Mouse (Mus musculus) embryonic stem cell, embryonic (primary cell): ENCODE data around the gene Mgp.

ENCODE experiments used
- CTCF ChIA-PET, 4 experiments: fragments of 300-600 bp in 2 of 4; fragments of 350-600 bp in 2 of 4; sonication (Branson Sonifier 250); formaldehyde crosslinking; loops; one replicate each; lab custom pipeline; 2022; ENCODE audit warnings: inconsistent platforms in 2 of 4; lab: Charles Lee
- POLR2A ChIA-PET, 4 experiments: fragments of 300-600 bp in 2 of 4; fragments of 350-600 bp in 2 of 4; sonication (Branson Sonifier 250); formaldehyde crosslinking; loops; one replicate each; lab custom pipeline; 2022; ENCODE audit warnings: antibody characterized with exemption in 4 of 4, inconsistent platforms in 1 of 4; lab: Charles Lee

Gene Mgp

DNA sequence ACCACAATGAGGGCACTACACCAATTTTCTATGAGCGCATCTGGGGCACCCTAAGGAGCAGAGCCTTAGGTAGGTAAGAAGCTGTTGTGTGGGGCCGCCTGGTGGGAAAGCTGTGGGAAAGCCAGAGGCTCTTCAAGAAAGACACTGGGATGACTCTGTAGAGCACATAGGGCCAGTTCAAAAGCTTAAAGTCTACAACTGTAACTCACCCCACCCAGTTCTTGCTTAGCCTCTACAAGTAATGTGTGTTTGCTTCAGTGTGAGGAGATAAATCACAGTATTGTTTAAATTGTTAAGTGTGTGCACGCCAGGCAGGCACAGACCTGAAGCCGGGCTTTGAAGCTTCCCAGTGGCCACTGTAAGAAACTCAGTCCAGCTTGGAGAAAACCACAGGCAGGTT is 9.5 kb downstream of the Mgp start:
- ChIA-PET POLR2A (interaction anchor here in 2 of 4 experiments (0.7 to 1.6 kb wide), 3 partner anchors 62 to 100 kb away, joined by 3 to 7 read pairs (median 5); partner anchors contain the start of gene Hist4h4 (in 1 of the 2)), CTCF (interaction anchor here in 1 of 4 experiments (0.7 to 1.3 kb wide), 2 partner anchors 19 to 41 kb away, joined by 3 read pairs; no protein-coding TSS in a partner anchor)

GRCm38 (mm10) chr6:136865360-136865759 is 10.3 kb downstream of the Mgp start:
- ChIA-PET CTCF (interaction anchor here in 2 of 4 experiments (0.7 to 1.3 kb wide), 3 partner anchors 18 to 115 kb away, joined by 3 read pairs; no protein-coding TSS in a partner anchor), POLR2A (interaction anchor here in 1 of 4 experiments (1.6 kb wide), 1 partner anchor 61 kb away, joined by 5 read pairs; the partner anchor contains the start of gene Hist4h4)

GRCm38 (mm10) chr6:136861020-136861419 is 14.6 kb downstream of the Mgp start:
- POLR2A ChIA-PET, result interaction anchor here in 2 of 4 experiments (0.5 to 1.4 kb wide), 3 partner anchors 33 to 119 kb away, joined by 3 to 7 read pairs (median 3); partner anchors contain the start of genes Hist4h4 (in 1 of the 2) and Wbp11 (in 1 of the 2)
- CTCF ChIA-PET, result interaction anchor here (0.5 to 3.7 kb wide), 24 partner anchors 11 to 898 kb away, joined by 3 to 16 read pairs (median 4); no protein-coding TSS in a partner anchor

DNA sequence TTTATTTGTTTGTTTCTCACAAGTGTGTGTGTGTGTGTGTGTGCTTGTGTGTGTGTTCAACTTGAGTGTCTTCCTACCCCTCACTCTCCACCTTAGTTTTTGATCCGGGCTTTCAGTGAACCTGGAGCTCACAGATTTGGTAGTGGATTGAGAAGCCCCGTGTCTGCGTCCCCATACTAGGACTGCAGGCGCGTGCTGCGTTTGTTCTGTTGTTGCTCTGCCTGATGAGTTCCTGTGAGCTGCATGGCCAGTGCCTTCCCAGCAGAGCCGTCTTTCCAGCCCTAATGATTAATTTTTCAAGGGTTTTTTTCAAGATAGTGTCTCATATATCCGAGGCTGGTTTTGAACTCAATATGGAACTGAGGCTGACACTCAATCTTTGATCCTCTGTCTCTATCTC is 17.2 kb downstream of the Mgp start:
- CTCF ChIA-PET, result interaction anchor here in 3 of 4 experiments (0.5 to 3.1 kb wide), 5 partner anchors 11 to 142 kb away, joined by 3 to 17 read pairs (median 5); no protein-coding TSS in a partner anchor
- POLR2A ChIA-PET, result interaction anchor here in 3 of 4 experiments (0.6 to 4.8 kb wide), 5 partner anchors 18 to 54 kb away, joined by 3 to 33 read pairs (median 3); partner anchors contain the start of gene Hist4h4 (in 3 of the 3)

- CTCF ChIA-PET, result interaction anchor here in 2 of 4 experiments (1.1 to 3.1 kb wide), 4 partner anchors 10 to 122 kb away, joined by 3 to 17 read pairs (median 10); no protein-coding TSS in a partner anchor
- POLR2A ChIA-PET, result interaction anchor here in 3 of 4 experiments (0.6 to 4.8 kb wide), 5 partner anchors 18 to 54 kb away, joined by 3 to 33 read pairs (median 3); partner anchors contain the start of gene Hist4h4 (in 3 of the 3)
Observed at GRCm38 (mm10) chr6:136857873-136858260, 17.8 kb downstream of the Mgp start.

GRCm38 (mm10) chr6:136857186-136857872 is 18.3 kb downstream of the Mgp start, which contains the start of gene Art4:
Art4 (minus strand) TSS chr6:136857733.
- ChIA-PET POLR2A (interaction anchor here in 3 of 4 experiments (0.7 to 4.8 kb wide), 8 partner anchors 18 to 100 kb away, joined by 3 to 33 read pairs (median 4); partner anchors contain the start of genes Hist4h4 (in 3 of the 3), BC049715 (in 1 of the 3) and Wbp11 (in 1 of the 3)), CTCF (interaction anchor here in 2 of 4 experiments (1.1 to 3.1 kb wide), 4 partner anchors 10 to 123 kb away, joined by 3 to 17 read pairs (median 10); no protein-coding TSS in a partner anchor)

DNA sequence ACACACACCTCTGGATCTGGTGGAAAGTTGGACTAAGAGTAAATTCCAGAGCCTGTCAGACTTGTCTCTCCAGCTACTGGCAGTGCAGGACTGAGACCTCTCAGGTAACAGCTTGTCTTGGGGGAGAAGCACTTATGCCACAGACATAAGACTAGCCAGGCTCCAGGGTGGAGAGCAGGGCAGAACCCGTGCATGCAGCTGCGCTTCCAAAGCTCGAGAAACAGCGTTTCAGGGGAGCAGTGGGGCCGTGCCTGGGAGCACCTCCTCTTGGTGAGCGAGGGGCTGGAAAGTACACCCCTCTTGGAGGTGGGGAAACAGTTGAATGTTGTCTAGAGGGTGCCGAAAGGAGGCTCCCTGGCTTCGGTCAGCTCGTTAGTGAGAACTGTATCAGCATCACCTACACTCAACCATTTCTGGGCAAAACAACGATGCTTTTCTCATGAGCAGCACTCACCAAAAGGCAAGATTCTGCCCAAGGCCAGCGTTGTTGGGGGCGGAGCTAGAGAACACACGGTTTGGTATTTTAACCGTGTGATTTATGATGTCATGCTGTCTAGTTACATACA is 19.5 kb downstream of the Mgp start:
- ChIA-PET CTCF (interaction anchor here in 3 of 4 experiments (0.7 to 3.1 kb wide), 4 partner anchors 8 to 9 kb away, joined by 4 to 17 read pairs (median 10); no protein-coding TSS in a partner anchor), POLR2A (interaction anchor here in 3 of 4 experiments (0.6 to 4.8 kb wide), 9 partner anchors 9 to 314 kb away, joined by 3 to 33 read pairs (median 5); partner anchors contain the start of genes Hist4h4 (in 3 of the 3), Wbp11 (in 2 of the 3), BC049715 (in 1 of the 3) and Rerg (in 1 of the 3))

DNA sequence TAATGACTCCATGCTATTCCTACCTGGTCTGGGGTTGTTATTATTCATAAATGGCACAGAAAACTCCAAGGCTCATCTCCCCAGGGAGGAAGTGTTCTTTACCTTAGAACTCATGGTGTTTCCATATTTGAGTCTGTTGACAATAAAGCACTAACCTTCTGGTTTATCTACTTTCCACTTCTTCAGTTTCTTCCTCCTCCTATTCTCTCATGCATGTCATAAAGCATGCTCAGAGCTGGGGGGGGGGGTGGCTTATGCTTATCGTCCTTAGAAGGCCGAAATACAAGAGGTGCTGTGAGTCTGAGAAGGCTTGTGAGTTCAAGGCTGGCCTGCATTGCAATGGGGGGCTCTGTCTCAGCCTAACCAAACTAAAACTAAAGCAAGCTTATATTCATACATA is 20.4 kb downstream of the Mgp start:
- POLR2A ChIA-PET, result interaction anchor here in 3 of 4 experiments (1.0 to 4.8 kb wide), 5 partner anchors 8 to 315 kb away, joined by 4 to 33 read pairs (median 5); partner anchors contain the start of genes Hist4h4 (in 3 of the 3) and Rerg (in 1 of the 3)
- CTCF ChIA-PET, result interaction anchor here in 1 of 4 experiments (3.1 kb wide), 1 partner anchor 8 kb away, joined by 17 read pairs; no protein-coding TSS in a partner anchor

DNA sequence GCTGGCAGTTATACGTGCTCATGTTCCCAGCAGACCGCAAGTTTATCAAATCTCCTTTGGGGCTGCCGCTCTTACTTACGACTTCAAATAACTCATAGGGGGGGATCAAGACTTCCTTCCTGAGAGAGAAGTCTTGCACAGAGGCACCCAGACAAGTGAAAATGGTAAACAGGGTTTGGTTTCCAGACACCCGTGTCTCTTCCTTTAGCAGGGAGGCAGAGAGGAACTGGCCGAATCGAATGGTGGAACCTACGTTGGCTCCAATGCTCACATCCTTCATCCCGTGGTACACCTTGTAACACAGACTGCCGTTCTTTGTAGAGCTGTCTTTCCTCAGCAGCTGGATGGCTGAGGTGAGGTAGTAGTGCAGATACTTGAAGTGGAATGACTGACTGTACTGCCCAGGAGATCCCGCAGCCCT is 21.3 kb downstream of the Mgp start:
- POLR2A ChIA-PET, result interaction anchor here in 2 of 4 experiments (1.9 to 3.0 kb wide), 2 partner anchors 26 to 50 kb away, joined by 12 to 14 read pairs; partner anchors contain the start of genes Hist4h4 (in 1 of the 2) and Wbp11 (in 1 of the 2)

GRCm38 (mm10) chr6:136852762-136853161 is 22.9 kb downstream of the Mgp start:
- ChIA-PET POLR2A (interaction anchor here in 3 of 4 experiments (0.8 to 1.9 kb wide), 11 partner anchors 18 to 49 kb away, joined by 3 to 52 read pairs (median 6); partner anchors contain the start of genes Hist4h4 (in 3 of the 3), Wbp11 (in 3 of the 3), H2afj (in 2 of the 3) and BC049715 (in 1 of the 3)), CTCF (interaction anchor here in 1 of 4 experiments (0.6 kb wide), 1 partner anchor 9 kb away, joined by 12 read pairs; no protein-coding TSS in a partner anchor)

More for the DNA sequence above, 21.3 kb downstream of the Mgp start:
- CTCF ChIA-PET, result interaction anchor here in 1 of 4 experiments (0.7 kb wide), 1 partner anchor 66 kb away, joined by 3 read pairs; no protein-coding TSS in a partner anchor

DNA sequence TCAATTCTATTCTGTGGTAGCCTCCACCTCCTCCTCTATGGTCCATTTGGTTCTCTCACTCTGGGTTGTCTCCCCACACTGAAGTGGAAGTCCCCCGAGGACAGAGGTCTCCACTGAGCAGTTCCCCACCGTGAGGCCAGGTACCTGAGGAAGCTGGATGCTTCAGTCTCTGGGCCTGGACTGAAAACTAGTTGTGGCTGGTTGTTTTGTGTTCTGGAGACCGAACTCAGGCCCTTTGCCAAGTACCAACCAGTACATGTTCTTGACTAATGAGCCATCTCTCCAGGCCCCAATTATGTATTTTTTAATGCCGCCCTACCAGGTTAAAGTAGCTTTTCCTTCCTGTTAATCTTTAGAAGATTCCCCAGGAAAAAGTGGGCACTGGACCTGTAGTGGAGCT is 23.3 kb downstream of the Mgp start:
- ChIA-PET POLR2A (interaction anchor here in 3 of 4 experiments (0.8 to 1.9 kb wide), 11 partner anchors 17 to 48 kb away, joined by 3 to 52 read pairs (median 6); partner anchors contain the start of genes Hist4h4 (in 3 of the 3), Wbp11 (in 3 of the 3), H2afj (in 2 of the 3) and BC049715 (in 1 of the 3)), CTCF (interaction anchor here in 1 of 4 experiments (0.5 kb wide), 1 partner anchor 117 kb away, joined by 3 read pairs; no protein-coding TSS in a partner anchor)

DNA sequence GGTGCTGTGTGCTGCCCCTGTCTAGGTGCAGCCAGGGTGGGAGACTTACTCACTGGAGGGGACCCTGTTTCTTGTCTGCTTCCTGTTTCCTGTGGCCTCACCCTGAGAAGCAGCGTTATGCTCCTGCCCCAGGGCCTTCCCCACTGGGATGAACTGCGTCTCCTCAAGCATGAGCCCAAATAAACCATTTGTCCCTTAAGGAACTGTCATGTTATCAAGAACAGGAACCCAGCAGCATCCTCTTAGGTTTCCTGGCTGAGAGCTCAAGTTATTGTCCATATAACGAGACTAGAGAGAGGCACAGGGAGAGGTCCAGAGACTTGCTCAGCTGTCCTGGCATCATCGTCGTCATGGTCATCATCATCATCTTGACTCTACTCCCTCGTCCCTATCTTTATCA is 25.4 kb downstream of the Mgp start:
- CTCF ChIA-PET, result interaction anchor here in 1 of 4 experiments (0.9 kb wide), 1 partner anchor 11 kb away, joined by 4 read pairs; no protein-coding TSS in a partner anchor
- POLR2A ChIA-PET, result no interaction called here

- CTCF ChIA-PET, result no interaction called here
- POLR2A ChIA-PET, result interaction anchor here in 3 of 4 experiments (1.0 to 3.4 kb wide), 4 partner anchors 45 kb away, joined by 6 to 36 read pairs (median 23); partner anchors contain the start of gene Hist4h4 (in 3 of the 3)
Observed at GRCm38 (mm10) chr6:136848971-136849370, 26.7 kb downstream of the Mgp start.

- ChIA-PET POLR2A (interaction anchor here (0.8 to 3.4 kb wide), 10 partner anchors 17 to 138 kb away, joined by 3 to 36 read pairs (median 4); partner anchors contain the start of genes Hist4h4 (in 3 of the 4), BC049715 (in 2 of the 4), H2afj (in 1 of the 4) and Wbp11 (in 1 of the 4)), CTCF (interaction anchor here (0.6 to 2.3 kb wide), 31 partner anchors 8 to 843 kb away, joined by 3 to 17 read pairs (median 4); partner anchors contain the start of genes Art4 (in 2 of the 4), Hist4h4 (in 1 of the 4), Smco3 (in 1 of the 4) and Wbp11 (in 1 of the 4))
Observed at GRCm38 (mm10) chr6:136848399-136848798, 27.2 kb downstream of the Mgp start.

- ChIA-PET CTCF (interaction anchor here (0.6 to 2.3 kb wide), 34 partner anchors 8 to 844 kb away, joined by 3 to 17 read pairs (median 4); partner anchors contain the start of genes Art4 (in 2 of the 4), Hist4h4 (in 1 of the 4), Smco3 (in 1 of the 4) and Wbp11 (in 1 of the 4)), POLR2A (interaction anchor here (0.6 to 3.4 kb wide), 13 partner anchors 8 to 139 kb away, joined by 3 to 36 read pairs (median 5); partner anchors contain the start of genes Hist4h4 (in 3 of the 4), BC049715 (in 2 of the 4), H2afj (in 2 of the 4) and Wbp11 (in 1 of the 4))
Observed at GRCm38 (mm10) chr6:136847790-136848189, 27.8 kb downstream of the Mgp start.

DNA sequence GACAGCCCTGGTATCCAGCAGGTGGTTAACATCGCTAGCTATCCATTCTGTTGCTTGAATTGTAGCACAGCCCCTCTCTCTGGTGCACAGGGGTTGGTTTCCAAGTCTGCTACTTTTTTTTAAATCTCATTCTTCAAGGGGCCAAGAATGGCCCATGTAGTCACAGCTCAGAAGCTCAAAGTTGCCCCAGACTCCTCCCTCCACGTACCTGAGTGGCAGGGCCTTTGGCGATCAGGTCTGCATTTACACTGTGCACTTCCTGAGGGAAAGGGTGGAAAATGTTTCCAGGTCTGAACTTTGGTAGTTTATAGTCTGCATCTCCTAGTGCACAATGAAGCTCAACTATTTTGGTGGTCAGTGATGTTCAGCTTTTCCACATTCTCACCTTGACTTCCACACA is 28.4 kb downstream of the Mgp start:
- ChIA-PET POLR2A (interaction anchor here (0.6 to 3.4 kb wide), 11 partner anchors 9 to 139 kb away, joined by 3 to 36 read pairs (median 5); partner anchors contain the start of genes Hist4h4 (in 3 of the 4), H2afj (in 2 of the 4), BC049715 (in 1 of the 4) and Wbp11 (in 1 of the 4)), CTCF (interaction anchor here (0.9 to 2.3 kb wide), 24 partner anchors 8 to 149 kb away, joined by 3 to 17 read pairs (median 4); partner anchors contain the start of genes Art4 (in 2 of the 4), Hist4h4 (in 1 of the 4), Smco3 (in 1 of the 4) and Wbp11 (in 1 of the 4))
